Mouse (Mus musculus) liver, adult 2 months (tissue): ENCODE measurements at regions not wholly inside any gene's neighbourhood (a gene's known extent, or its start where the extent isn't known, plus 50 kb on each side); places are given as distances from the start of the nearest gene placed in this dataset.

Source experiments
- DNase-seq: peaks from one replicate; pipeline ENCODE4 v3.0.0-alpha.2; 2011; ENCODE audit warnings: low read depth, low spot score; ENCODE audit errors: extremely low read depth
- H3K27ac ChIP-seq: fragments of 200-500 bp; replicated peaks from 2 replicates; pipeline ENCODE4 v1.5.1; 2012; ENCODE audit warnings: low read depth, mild to moderate bottlenecking, control low read depth, inconsistent platforms, low read length; ENCODE audit not compliant: insufficient read depth
- H3K27me3 ChIP-seq: fragments of 200-500 bp; 2 replicates; pipeline ENCODE4 v1.6.1; 2012; ENCODE audit warnings: mild to moderate bottlenecking, moderate library complexity, low read length, inconsistent platforms; ENCODE audit not compliant: control insufficient read depth, insufficient read depth
- H3K36me3 ChIP-seq: fragments of 200-500 bp; 2 replicates; pipeline ENCODE4 v1.6.1; 2012; ENCODE audit warnings: low read length, inconsistent platforms; ENCODE audit not compliant: control insufficient read depth, insufficient read depth
- H3K4me1 ChIP-seq: fragments of 200-500 bp; 2 replicates; pipeline ENCODE4 v1.6.1; 2011; ENCODE audit warnings: low read length; ENCODE audit not compliant: control insufficient read depth, insufficient read depth
- H3K4me3 ChIP-seq: fragments of 200-500 bp; 2 replicates; pipeline ENCODE4 v1.5.1; 2011; ENCODE audit warnings: low read depth, mild to moderate bottlenecking, control low read depth, low read length, moderate library complexity; ENCODE audit not compliant: insufficient read depth
- H3K79me2 ChIP-seq: fragments of 200-500 bp; 2 replicates; pipeline ENCODE4 v1.6.1; 2012; ENCODE audit warnings: inconsistent platforms, mild to moderate bottlenecking, low read length, moderate library complexity; ENCODE audit not compliant: control insufficient read depth, insufficient read depth
- H3K9ac ChIP-seq: fragments of 200-500 bp; 2 replicates; pipeline ENCODE4 v1.6.1; 2012; ENCODE audit warnings: low read depth, mild to moderate bottlenecking, control low read depth, inconsistent platforms, low read length
- CTCF ChIP-seq: fragments of 200-500 bp; IDR thresholded peaks from 2 replicates; pipeline ENCODE4 v1.5.1; 2011; ENCODE audit warnings: low read depth, low read length, control low read depth
- POLR2A ChIP-seq: fragments of 200-500 bp; IDR thresholded peaks from 2 replicates; pipeline ENCODE4 v1.6.1; 2011; ENCODE audit warnings: low read length, control low read depth; ENCODE audit not compliant: insufficient read depth; ENCODE audit errors: extremely low read depth
- WGBS: fragments of 180-500 bp; shearing (Covaris S2); methylation state at CpG from one replicate; pipeline ENCODE4 v1.1.7; 2018; 5-methylcytosine and 5-hydroxymethylcytosine counted together

- 7% methylated on average over 7 of the region's 7 CpGs for WGBS
- DNase-seq: peak; percentile 27
- Histone ChIP-seq H3K27ac (no peak overlapping the region), H3K36me3 (no peaks in the 10 kb centered on the region), H3K27me3 (no peaks in the 10 kb centered on the region), H3K9ac (no peak overlapping the region), H3K79me2 (no peaks in the 10 kb centered on the region), H3K4me3 (no peak overlapping the region), H3K4me1 (no peaks in the 10 kb centered on the region)
- TF ChIP-seq POLR2A (no peak), CTCF (peak; percentile 74)
These were observed 218.2 kb downstream of the Pax3 start for GRCm38 (mm10) chr1:77978696-77979095.

GRCm38 (mm10) chr1:77975941-77976340, 221.0 kb downstream of the Pax3 start:
- WGBS: 92% methylated on average over 18 of the region's 18 CpGs
- Histone ChIP-seq H3K79me2 (no peaks in the 10 kb centered on the region), H3K4me1 (no peaks in the 10 kb centered on the region), H3K9ac (no peak overlapping the region), H3K27me3 (no peaks in the 10 kb centered on the region), H3K4me3 (no peak overlapping the region), H3K27ac (no peak overlapping the region), H3K36me3 (no peaks in the 10 kb centered on the region)
- TF ChIP-seq CTCF (no peak), POLR2A (no peak)
- no peak for DNase-seq

GRCm38 (mm10) chr1:77972301-77972717, 224.6 kb downstream of the Pax3 start:
- DNase-seq: peak; percentile 53
- WGBS: 21% methylated on average over 9 of the region's 9 CpGs
- Histone ChIP-seq H3K27me3 (no peaks in the 10 kb centered on the region), H3K4me3 (no peak overlapping the region), H3K4me1 (no peaks in the 10 kb centered on the region), H3K36me3 (no peaks in the 10 kb centered on the region), H3K9ac (no peak overlapping the region), H3K79me2 (no peaks in the 10 kb centered on the region), H3K27ac (no peak overlapping the region)
- peak; percentile 79 for TF ChIP-seq CTCF
- TF ChIP-seq POLR2A: no peak

DNA sequence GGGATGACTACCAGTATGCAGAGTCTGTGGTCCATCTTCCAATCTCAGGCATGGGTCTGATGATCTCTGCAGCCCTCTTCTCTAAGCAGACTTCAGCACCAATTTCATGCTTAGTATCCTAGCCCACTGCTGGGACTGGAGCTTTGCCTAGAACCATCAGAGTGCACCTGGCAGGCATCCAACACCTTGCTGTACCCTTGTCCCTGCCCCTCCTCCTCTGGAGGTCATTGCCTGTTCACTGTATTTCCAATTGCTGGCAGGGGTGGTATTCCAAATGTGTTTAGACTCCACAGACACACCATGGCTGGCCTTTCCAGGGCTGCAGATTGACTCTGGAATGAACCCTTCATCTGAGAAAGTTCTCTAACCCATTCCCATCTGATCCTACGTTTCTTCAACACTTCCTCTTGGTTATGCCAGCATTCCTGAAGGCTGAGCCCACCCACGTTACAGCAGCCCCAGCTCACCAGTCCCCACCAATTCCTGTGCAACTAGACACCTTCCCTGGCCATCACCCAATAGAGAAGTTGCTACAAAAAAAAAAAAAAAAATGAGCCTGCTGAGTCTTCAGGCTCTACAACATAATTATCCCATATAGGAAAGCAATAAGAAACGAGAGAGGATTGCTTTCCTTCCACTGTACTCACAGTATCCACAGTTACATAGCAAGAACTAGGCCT, 232.1 kb downstream of the Pax3 start:
- 53% methylated on average over 3 of the region's 3 CpGs for WGBS

GRCm38 (mm10) chr1:77959309-77959708, 237.6 kb downstream of the Pax3 start:
- H3K79me2 ChIP-seq: no peaks in the 10 kb centered on the region
- WGBS: 76% methylated on average over 1 of the region's 1 CpGs
- no peak overlapping the region for H3K9ac ChIP-seq
- no peak overlapping the region for H3K27ac ChIP-seq
- no peaks in the 10 kb centered on the region for H3K36me3 ChIP-seq
- H3K27me3 ChIP-seq: no peaks in the 10 kb centered on the region
- TF ChIP-seq POLR2A (no peak), CTCF (no peak)
- H3K4me3 ChIP-seq: no peak overlapping the region
- no peak for DNase-seq
- H3K4me1 ChIP-seq: no peaks in the 10 kb centered on the region

More for the DNA sequence above, 232.1 kb downstream of the Pax3 start:
- TF ChIP-seq CTCF: no peak
- no peak for TF ChIP-seq POLR2A
- Histone ChIP-seq H3K27ac (no peak overlapping the region), H3K9ac (no peak overlapping the region), H3K79me2 (no peaks in the 10 kb centered on the region), H3K4me3 (no peak overlapping the region), H3K4me1 (peaks cover 9% of the 10 kb centered on the region), H3K27me3 (no peaks in the 10 kb centered on the region), H3K36me3 (no peaks in the 10 kb centered on the region)
- peak; percentile 76 for DNase-seq

- 69% methylated on average over 8 of the region's 8 CpGs for WGBS
- H3K27ac ChIP-seq: no peak overlapping the region
- no peak overlapping the region for H3K4me3 ChIP-seq
- no peak for DNase-seq
- no peaks in the 10 kb centered on the region for H3K79me2 ChIP-seq
- H3K27me3 ChIP-seq: no peaks in the 10 kb centered on the region
- no peak for TF ChIP-seq CTCF
- no peak for TF ChIP-seq POLR2A
- no peaks in the 10 kb centered on the region for H3K4me1 ChIP-seq
- H3K36me3 ChIP-seq: no peaks in the 10 kb centered on the region
- no peak overlapping the region for H3K9ac ChIP-seq
These were observed 239.7 kb downstream of the Pax3 start for GRCm38 (mm10) chr1:77957156-77957767.
